Mouse (Mus musculus): Measurements from ENCODE around the gene Rrm1.
A peak's percentile ranks its signal among the peaks of the same experiment; 100 is the strongest.

DNA sequence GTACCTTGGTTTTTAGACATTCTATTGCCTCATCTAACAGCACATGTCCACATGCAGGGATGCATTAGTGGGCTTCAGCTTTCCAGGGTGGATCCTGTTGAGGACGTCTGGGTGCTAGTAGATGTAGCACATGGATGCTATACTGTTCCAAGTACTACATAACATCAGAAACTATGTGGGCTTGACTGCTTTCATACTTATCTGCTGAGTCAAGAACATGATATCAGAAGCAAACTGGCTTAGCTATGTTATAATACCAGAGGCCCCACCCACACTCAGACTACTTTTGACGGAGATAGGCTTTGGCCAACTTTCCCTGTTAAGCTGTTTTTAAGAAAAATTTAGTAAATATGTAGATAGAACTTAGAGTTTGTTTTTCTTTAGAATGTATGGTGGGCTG is 2.8 kb downstream of the Rrm1 start:
- TF ChIP-seq TAL1 (IDR thresholded peaks at IDR 0.05; ENCODE audit: low read length) (no peak), GATA1 (IDR thresholded peaks at IDR 0.05; ENCODE audit: low read length) (0 out of 2 replicates have a peak, but pooled peaks have one; percentile 34)

Measured in erythroblast, embryonic 14.5 days (primary cell).